Mouse (Mus musculus) adrenal gland (tissue): ENCODE measurements around the gene Rbp2.

ENCODE experiments used
- intact Hi-C: fragments of 180-260 bp; cut with DNase I; formaldehyde crosslinking; loops from one replicate; pipeline ENCODE4 v1.15.1; 2025

Gene Rbp2

GRCm38 (mm10) chr9:98523872-98524271 is 38.0 kb downstream of the Rbp2 start:
- intact Hi-C loops, result no loop called here

- intact Hi-C loops, result no loop called here
Measured at GRCm38 (mm10) chr9:98524786-98525542, 39.0 kb downstream of the Rbp2 start.

GRCm38 (mm10) chr9:98525543-98525924 is 39.6 kb downstream of the Rbp2 start:
- intact Hi-C loops, result no loop called here

- intact Hi-C loops, result no loop called here
Measured at GRCm38 (mm10) chr9:98527226-98527625, 41.3 kb downstream of the Rbp2 start.

DNA sequence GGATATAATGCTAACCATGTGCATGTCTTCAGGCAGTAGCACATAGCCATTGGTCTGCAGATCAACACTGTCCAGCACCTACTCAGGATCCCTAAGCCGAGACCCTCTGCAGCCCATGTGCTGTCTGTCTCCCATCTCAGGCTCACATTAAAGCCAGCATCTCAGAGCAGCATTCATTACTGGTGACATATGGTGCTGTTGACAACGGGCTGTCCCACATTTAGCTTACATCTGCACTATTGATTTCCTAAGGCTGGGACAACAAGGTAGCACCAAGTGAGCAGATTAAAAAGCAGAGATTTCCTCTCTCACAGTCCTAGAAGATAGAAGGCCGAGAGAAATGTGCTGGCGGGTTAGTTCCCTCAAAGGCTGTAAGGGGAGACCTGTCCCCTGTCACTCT is 43.9 kb downstream of the Rbp2 start:
- intact Hi-C loops, result loop anchor here (5.0 kb wide), 1 partner anchor 102 kb away; no protein-coding TSS in a partner anchor

GRCm38 (mm10) chr9:98530999-98531398 is 45.1 kb downstream of the Rbp2 start:
- intact Hi-C loops, result loop anchor here (5.0 kb wide), 1 partner anchor 104 kb away; no protein-coding TSS in a partner anchor

GRCm38 (mm10) chr9:98534675-98535280 is 48.9 kb downstream of the Rbp2 start:
- intact Hi-C loops, result loop anchor here (5.0 kb wide), 1 partner anchor 107 kb away; no protein-coding TSS in a partner anchor

DNA sequence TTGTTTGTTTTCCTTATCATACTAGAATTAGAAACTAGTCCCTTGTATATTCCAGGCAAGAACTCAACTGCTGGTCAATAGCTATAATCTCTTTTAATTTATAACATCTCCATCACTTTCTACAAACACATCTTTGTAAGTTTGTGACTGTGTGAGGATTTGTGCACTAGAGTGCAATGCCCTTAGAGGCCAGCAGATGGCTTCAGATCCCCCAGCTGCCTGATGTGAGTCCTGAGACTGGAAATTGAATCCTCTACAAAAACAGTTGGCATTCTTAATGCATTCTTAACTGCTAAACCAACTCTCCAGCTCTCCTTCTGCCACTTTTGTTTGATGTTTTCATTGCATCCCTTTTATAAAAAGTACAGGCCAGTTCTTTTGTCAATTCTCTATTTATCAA is 49.8 kb downstream of the Rbp2 start:
- intact Hi-C loops, result no loop called here

- intact Hi-C loops, result loop anchor here (2.0 kb wide), 2 partner anchors 95 to 129 kb away; no protein-coding TSS in a partner anchor
Measured at GRCm38 (mm10) chr9:98538017-98538712, 52.2 kb downstream of the Rbp2 start.

DNA sequence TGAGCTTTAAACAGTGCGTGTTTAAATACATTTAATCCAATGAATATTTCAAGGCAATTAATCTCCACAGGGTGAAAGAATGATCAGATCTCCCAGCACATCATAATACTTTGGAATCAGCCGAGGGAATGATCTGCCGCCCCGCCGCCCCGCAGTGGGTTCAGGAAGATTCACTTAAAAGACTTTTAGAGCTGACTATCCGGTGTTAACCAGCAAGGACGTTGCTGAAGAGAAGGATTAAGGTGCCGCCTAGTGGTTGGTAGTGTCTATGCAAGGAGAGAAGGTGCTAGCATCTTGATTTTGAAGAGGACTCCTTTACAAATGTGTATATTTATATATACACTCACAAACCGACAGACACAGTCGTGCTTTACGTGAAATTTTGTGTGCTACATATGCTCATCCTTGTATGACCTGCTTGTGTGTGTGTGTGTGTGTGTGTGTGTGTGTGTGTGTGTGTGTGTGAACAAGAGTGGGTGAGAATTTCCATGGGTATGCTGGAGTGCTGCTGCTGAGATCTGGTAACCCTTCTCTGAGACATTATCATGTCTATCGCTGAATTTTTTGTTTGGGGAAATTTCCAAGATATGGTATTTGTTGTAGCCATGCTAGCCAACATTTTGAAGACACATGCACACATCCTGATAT is 52.9 kb downstream of the Rbp2 start:
- intact Hi-C loops, result loop anchor here (2.0 kb wide), 2 partner anchors 96 to 130 kb away; no protein-coding TSS in a partner anchor

- intact Hi-C loops, result no loop called here
Measured at GRCm38 (mm10) chr9:98544042-98544441, 58.1 kb downstream of the Rbp2 start.
